ENCODE assay signal across 25 mouse cellular contexts in the genomic region with DNA sequence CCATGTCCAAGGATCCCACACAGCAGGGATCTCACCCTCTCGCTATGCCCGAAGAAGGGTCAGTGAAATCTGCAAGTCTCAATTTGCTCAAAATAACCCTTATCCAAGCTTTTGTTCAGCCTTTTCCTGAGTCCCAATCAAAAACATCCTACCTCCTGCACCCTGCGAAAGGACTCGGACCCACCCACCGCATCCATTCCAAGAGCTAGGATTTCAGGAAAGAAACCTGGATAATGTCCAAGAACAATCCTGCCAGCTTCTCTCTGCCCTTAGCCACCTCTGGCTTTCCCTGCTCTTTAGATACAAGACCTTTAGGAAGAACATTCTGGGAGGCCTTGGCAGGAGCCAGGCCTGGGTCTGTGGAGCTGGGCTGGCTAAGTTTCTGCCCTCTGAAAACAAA.
DNase-seq lines count a peak whose midpoint lies in the region; ATAC-seq and TF ChIP-seq lines count a peak whose summit lies in the region.
"Had no signal": no experiment of that assay in that cellular context is flagged by ENCODE, and none has a peak within 500 bp of the region (broad histone marks: within the 10 kb centered on the region; RNA-seq: fewer than 3 reads in every experiment).

No protein-coding gene starts in this region.

- no peak overlapping the region for H3K9ac ChIP-seq in limb, embryonic 12.5 days (replicated peaks)
- H3K9ac ChIP-seq: embryonic facial prominence, embryonic 12.5 days; forebrain, postnatal 0 days; heart, embryonic 15.5 days; liver, embryonic 13.5 days; midbrain, embryonic 13.5 days had no signal

- H3K9me3 ChIP-seq in limb, embryonic 12.5 days = no peaks in the 10 kb centered on the region
- H3K9me3 ChIP-seq: embryonic facial prominence, embryonic 12.5 days; G1E; heart, embryonic 15.5 days; liver, embryonic 13.5 days; megakaryocyte, embryonic 14.5 days; midbrain, embryonic 13.5 days had no signal

- peak; percentile 96 for DNase-seq in heart, adult 11 months
- DNase-seq in heart, postnatal 25 days (ENCODE audit: low spot score) = no peak
- peak; percentile 64 for DNase-seq in kidney, adult 2 months
- DNase-seq in kidney, postnatal 4 days = no peak
- DNase-seq in layer of hippocampus, adult 2 months (ENCODE audit: low spot score in 2 of 2) = no peak
- DNase-seq in layer of hippocampus, adult 11-12 months (ENCODE audit: low spot score) = no peak
- DNase-seq: adrenal gland, adult 8-10 months; cerebellum, adult 18-20 months; cerebellum, postnatal 14 days; forebrain, postnatal 0 days; gastrocnemius, postnatal 36 days; layer of hippocampus, postnatal 36 days; liver, embryonic 13.5 days; lung, adult 2 months; thymus, postnatal 14 days had no signal

- H3K4me2 ChIP-seq in limb, embryonic 12.5 days = no peak overlapping the region
- H3K4me2 ChIP-seq: embryonic facial prominence, embryonic 12.5 days; heart, embryonic 15.5 days; liver, embryonic 13.5 days; midbrain, embryonic 13.5 days had no signal

- no peak for TF ChIP-seq CTCF in kidney, adult 2 months (conservative IDR thresholded peaks at IDR 0.05; ENCODE audit: insufficient read depth, insufficient read length, low read depth, low read length)
- no peak for TF ChIP-seq CTCF in layer of hippocampus, adult 2 months (conservative IDR thresholded peaks at IDR 0.05)

- 70% methylated on average over 5 of the region's 5 CpGs for WGBS in kidney, adult 2 months
- WGBS in limb, embryonic 12.5 days = 86% methylated on average over 5 of the region's 5 CpGs

- 0 out of 2 replicates have a peak, but pooled peaks cover 2% of the 10 kb centered on the region for H3K4me1 ChIP-seq in kidney, adult 2 months (ENCODE audit: control insufficient read depth, insufficient read depth, low read length)
- H3K4me1 ChIP-seq in limb, embryonic 12.5 days (replicated peaks) = peaks cover 68% of the 10 kb centered on the region
- H3K4me1 ChIP-seq: megakaryocyte, embryonic 14.5 days had no signal

- no peaks in the 10 kb centered on the region for H3K36me3 ChIP-seq in kidney, adult 2 months (ENCODE audit: control insufficient read depth, insufficient read depth, low read length)
- H3K36me3 ChIP-seq in limb, embryonic 12.5 days = no peaks in the 10 kb centered on the region
- H3K36me3 ChIP-seq: embryonic facial prominence, embryonic 12.5 days; G1E; heart, embryonic 15.5 days; liver, embryonic 13.5 days; midbrain, embryonic 13.5 days had no signal

- no peak for TF ChIP-seq POLR2A in kidney, adult 2 months (IDR thresholded peaks at IDR 0.05; ENCODE audit: low read depth, low read length)

- intact Hi-C loops in heart, postnatal 25 days (cut with DNase I) = no loop called here

- no peaks in the 10 kb centered on the region for H3K27me3 ChIP-seq in kidney, adult 2 months (replicated peaks; ENCODE audit: control insufficient read depth, insufficient read depth, low read length)
- peaks cover 2% of the 10 kb centered on the region; the same call in 1 of the 2 replicates for H3K27me3 ChIP-seq in limb, embryonic 12.5 days
- H3K27me3 ChIP-seq: embryonic facial prominence, embryonic 12.5 days; liver, embryonic 13.5 days; Patski had no signal

- H3K4me3 ChIP-seq in kidney, adult 2 months (ENCODE audit: insufficient read depth, low read depth, low read length) = no peak overlapping the region
- no peak overlapping the region for H3K4me3 ChIP-seq in layer of hippocampus, adult 2 months
- H3K4me3 ChIP-seq in limb, embryonic 12.5 days (replicated peaks) = no peak overlapping the region
- H3K4me3 ChIP-seq: embryonic facial prominence, embryonic 12.5 days; heart, embryonic 15.5 days; liver, embryonic 13.5 days; megakaryocyte, embryonic 14.5 days; midbrain, embryonic 13.5 days had no signal

- H3K27ac ChIP-seq in kidney, adult 2 months (ENCODE audit: insufficient read depth, low read depth, low read length) = no peak overlapping the region
- H3K27ac ChIP-seq in layer of hippocampus, adult 2 months = 0 out of 2 replicates have a peak overlapping the region, but pooled peaks have one; percentile 14
- 0 out of 2 replicates have a peak overlapping the region, but pooled peaks have one; percentile 23 for H3K27ac ChIP-seq in limb, embryonic 12.5 days
- H3K27ac ChIP-seq: embryonic facial prominence, embryonic 12.5 days; heart, embryonic 15.5 days; hindbrain, postnatal 0 days; liver, embryonic 13.5 days; midbrain, embryonic 13.5 days had no signal

- ATAC-seq in limb, embryonic 12.5 days (ENCODE audit: insufficient number of reproducible peaks, insufficient read depth, low FRiP score, low TSS enrichment, low read depth) = no peak
- ATAC-seq: CD4-positive, CD25-positive, alpha-beta regulatory T cell, adult 4 months; forebrain, postnatal 0 days; intestine, embryonic 16.5 days; midbrain, embryonic 13.5 days; Patski had no signal

Comparison
In these comparisons a context has a peak if more than half of its experiments do, and no peak if none do; other contexts are left out.
1. DNase-seq: peak in heart, adult 11 months (single experiment) and kidney, adult 2 months (single experiment); none in heart, postnatal 25 days (single experiment), kidney, postnatal 4 days (0 of 2), layer of hippocampus, adult 2 months (0 of 2) and layer of hippocampus, adult 11-12 months (single experiment).